21 mouse cellular contexts compared by ENCODE assay signal in genomic region chr9:114824166-114824565, GRCm38 (mm10). TPM values are rescaled to one million over a fixed set of nuclear protein-coding genes. Genes with fewer than 3 reads are reported as not detected.
DNase-seq lines count a peak whose midpoint lies in the region; ATAC-seq and TF ChIP-seq lines count a peak whose summit lies in the region.
"Had no signal": no experiment of that assay in that cellular context is flagged by ENCODE, and none has a peak within 500 bp of the region (broad histone marks: within the 10 kb centered on the region; RNA-seq: fewer than 3 reads in every experiment).

No protein-coding gene starts in this region.

- no peak overlapping the region for H3K9ac ChIP-seq in liver, adult 2 months (ENCODE audit: low read depth, low read length)
- H3K9ac ChIP-seq in liver, embryonic 16.5 days (ENCODE audit: low read depth, low read length), result no peak overlapping the region
- H3K9ac ChIP-seq in liver, embryonic 11.5 days (ENCODE audit: low read depth, low read length), result no peak overlapping the region
- no peak overlapping the region for H3K9ac ChIP-seq in intestine, embryonic 16.5 days (ENCODE audit: low read depth, low read length)
- H3K9ac ChIP-seq in liver, postnatal 0 days (replicated peaks), result no peak overlapping the region
- H3K9ac ChIP-seq: embryonic facial prominence, embryonic 12.5 days; forebrain, embryonic 13.5 days; forebrain, embryonic 15.5 days had no signal

- DNase-seq in liver, adult 2 months (ENCODE audit: extremely low read depth, low read depth, low spot score), result peak; percentile 67
- DNase-seq in liver, result no peak
- no peak for DNase-seq in liver, embryonic 11.5 days (ENCODE audit: low spot score)
- DNase-seq in liver, postnatal 0 days, result no peak
- no peak for DNase-seq in lung, postnatal 25 days (ENCODE audit: low spot score)
- no peak for DNase-seq in cerebellum, adult 11 months
- DNase-seq: adrenal gland, adult 2 months; adrenal gland, postnatal 10 days; adrenal gland, postnatal 25 days; cerebellum, adult 11-12 months; cerebellum, adult 2 months; cerebellum, adult 9-10 months; cerebellum, postnatal 10 days; cerebellum, postnatal 25 days had no signal

- no peak for TF ChIP-seq EP300 in liver, postnatal 0 days (IDR thresholded peaks at IDR 0.05; ENCODE audit: low read depth)

- no peaks in the 10 kb centered on the region for H3K27me3 ChIP-seq in liver, adult 2 months (ENCODE audit: control insufficient read depth, insufficient read depth, low read length)
- H3K27me3 ChIP-seq in liver, embryonic 16.5 days (ENCODE audit: control insufficient read depth, insufficient read depth, low read depth, low read length), result no peaks in the 10 kb centered on the region
- H3K27me3 ChIP-seq in liver, embryonic 11.5 days (replicated peaks; ENCODE audit: control insufficient read depth, insufficient read depth, low read length), result no peaks in the 10 kb centered on the region
- no peaks in the 10 kb centered on the region for H3K27me3 ChIP-seq in intestine, embryonic 16.5 days (replicated peaks; ENCODE audit: control insufficient read depth, insufficient read depth, low read length)
- H3K27me3 ChIP-seq in liver, postnatal 0 days (ENCODE audit: insufficient read depth, low read length), result no peaks in the 10 kb centered on the region
- H3K27me3 ChIP-seq: embryonic facial prominence, embryonic 12.5 days; forebrain, embryonic 13.5 days; forebrain, embryonic 15.5 days had no signal

- H3K4me3 ChIP-seq in liver, adult 2 months (ENCODE audit: insufficient read depth, low read depth, low read length), result no peak overlapping the region
- no peak overlapping the region for H3K4me3 ChIP-seq in liver, embryonic 16.5 days (ENCODE audit: low read depth, low read length)
- no peak overlapping the region for H3K4me3 ChIP-seq in liver, embryonic 11.5 days (ENCODE audit: low read depth, low read length)
- H3K4me3 ChIP-seq in intestine, embryonic 16.5 days (ENCODE audit: low read length), result no peak overlapping the region
- H3K4me3 ChIP-seq in liver, postnatal 0 days (ENCODE audit: low read depth, low read length), result no peak overlapping the region
- H3K4me3 ChIP-seq: embryonic facial prominence, embryonic 10.5 days; embryonic facial prominence, embryonic 12.5 days; forebrain, embryonic 13.5 days; forebrain, embryonic 15.5 days had no signal

- no peaks in the 10 kb centered on the region for H3K9me3 ChIP-seq in liver, embryonic 16.5 days (replicated peaks; ENCODE audit: control insufficient read depth, low read length)
- no peaks in the 10 kb centered on the region for H3K9me3 ChIP-seq in liver, embryonic 11.5 days (ENCODE audit: control insufficient read depth, low read length)
- no peaks in the 10 kb centered on the region for H3K9me3 ChIP-seq in intestine, embryonic 16.5 days (ENCODE audit: control insufficient read depth, low read length)
- H3K9me3 ChIP-seq in liver, postnatal 0 days (ENCODE audit: low read length), result no peaks in the 10 kb centered on the region
- H3K9me3 ChIP-seq: embryonic facial prominence, embryonic 10.5 days; embryonic facial prominence, embryonic 12.5 days; forebrain, embryonic 13.5 days; forebrain, embryonic 15.5 days had no signal

- H3K79me2 ChIP-seq in liver, adult 2 months (ENCODE audit: control insufficient read depth, insufficient read depth, low read length), result peaks cover 48% of the 10 kb centered on the region

- H3K27ac ChIP-seq in liver, adult 2 months (replicated peaks; ENCODE audit: insufficient read depth, low read depth, low read length), result peak overlapping the region; percentile 54
- H3K27ac ChIP-seq in liver, embryonic 16.5 days (ENCODE audit: low read length), result no peak overlapping the region; the same call in 1 of the 2 replicates
- H3K27ac ChIP-seq in liver, embryonic 11.5 days (ENCODE audit: low read depth, low read length), result no peak overlapping the region
- peak overlapping the region; percentile 46; the same call in 1 of the 2 replicates for H3K27ac ChIP-seq in intestine, embryonic 16.5 days (ENCODE audit: low read length)
- H3K27ac ChIP-seq in liver, postnatal 0 days (ENCODE audit: low read depth), result 0 out of 2 replicates have a peak overlapping the region, but pooled peaks have one; percentile 22
- H3K27ac ChIP-seq: embryonic facial prominence, embryonic 10.5 days; embryonic facial prominence, embryonic 12.5 days; forebrain, embryonic 13.5 days; forebrain, embryonic 15.5 days had no signal

- no peak for TF ChIP-seq POLR2A in liver, adult 2 months (IDR thresholded peaks at IDR 0.05; ENCODE audit: extremely low read depth, insufficient read depth, low read length)

- H3K4me2 ChIP-seq in liver, embryonic 16.5 days (ENCODE audit: low read depth, low read length), result no peak overlapping the region
- no peak overlapping the region for H3K4me2 ChIP-seq in liver, embryonic 11.5 days
- H3K4me2 ChIP-seq in intestine, embryonic 16.5 days (ENCODE audit: low read depth, low read length), result no peak overlapping the region
- no peak overlapping the region for H3K4me2 ChIP-seq in liver, postnatal 0 days (ENCODE audit: low read depth, low read length)
- H3K4me2 ChIP-seq: embryonic facial prominence, embryonic 12.5 days; forebrain, embryonic 13.5 days; forebrain, embryonic 15.5 days had no signal

- WGBS in liver, adult 2 months, result 46% methylated on average over 7 of the region's 7 CpGs
- 61% methylated on average over 7 of the region's 7 CpGs for WGBS in liver, embryonic 16.5 days (ENCODE audit: insufficient replicate concordance)
- 83% methylated on average over 7 of the region's 7 CpGs for WGBS in liver, embryonic 11.5 days
- 73% methylated on average over 7 of the region's 7 CpGs for WGBS in intestine, embryonic 16.5 days
- WGBS in liver, postnatal 0 days (ENCODE audit: insufficient replicate concordance), result 58% methylated on average over 7 of the region's 7 CpGs

- ATAC-seq in liver, embryonic 16.5 days (ENCODE audit: low read depth), result peak; percentile 53; the same call in 1 of the 2 replicates
- ATAC-seq in liver, embryonic 11.5 days (replicated peaks; ENCODE audit: low FRiP score), result no peak
- ATAC-seq in intestine, embryonic 16.5 days, result peak; percentile 64
- no peak for ATAC-seq in liver, postnatal 0 days
- ATAC-seq: forebrain, embryonic 13.5 days; forebrain, embryonic 15.5 days had no signal

- no peak for TF ChIP-seq CTCF in liver, adult 2 months (IDR thresholded peaks at IDR 0.05; ENCODE audit: low read depth, low read length)
- no peak for TF ChIP-seq CTCF in liver, postnatal 0 days (IDR thresholded peaks at IDR 0.05; ENCODE audit: low read depth)

- no peaks in the 10 kb centered on the region; the same call in 1 of the 2 replicates for H3K36me3 ChIP-seq in liver, adult 2 months (ENCODE audit: control insufficient read depth, insufficient read depth, low read length)
- no peaks in the 10 kb centered on the region for H3K36me3 ChIP-seq in liver, embryonic 16.5 days (ENCODE audit: control insufficient read depth, insufficient read depth)
- H3K36me3 ChIP-seq in liver, embryonic 11.5 days (ENCODE audit: control insufficient read depth, insufficient read depth, low read length), result no peaks in the 10 kb centered on the region
- H3K36me3 ChIP-seq in intestine, embryonic 16.5 days (ENCODE audit: control insufficient read depth, insufficient read depth, low read length), result no peaks in the 10 kb centered on the region
- no peaks in the 10 kb centered on the region for H3K36me3 ChIP-seq in liver, postnatal 0 days (replicated peaks; ENCODE audit: insufficient read depth, low read length)
- H3K36me3 ChIP-seq: embryonic facial prominence, embryonic 10.5 days; embryonic facial prominence, embryonic 12.5 days; forebrain, embryonic 15.5 days had no signal

- peaks cover 37% of the 10 kb centered on the region for H3K4me1 ChIP-seq in liver, adult 2 months (ENCODE audit: control insufficient read depth, insufficient read depth, low read length)
- H3K4me1 ChIP-seq in liver, embryonic 16.5 days (ENCODE audit: control insufficient read depth, low read depth, low read length), result peaks cover 2% of the 10 kb centered on the region
- no peaks in the 10 kb centered on the region for H3K4me1 ChIP-seq in liver, embryonic 11.5 days (replicated peaks; ENCODE audit: control insufficient read depth, insufficient read depth, low read length)
- peaks cover 25% of the 10 kb centered on the region for H3K4me1 ChIP-seq in intestine, embryonic 16.5 days (ENCODE audit: control insufficient read depth, insufficient read depth, low read length)
- H3K4me1 ChIP-seq in liver, postnatal 0 days (ENCODE audit: insufficient read depth), result peaks cover 19% of the 10 kb centered on the region
- H3K4me1 ChIP-seq: embryonic facial prominence, embryonic 12.5 days; forebrain, embryonic 13.5 days; forebrain, embryonic 15.5 days had no signal

RNA-seq across cellular contexts. Expression of gene Cmtm8, which starts 19.8 kb away (rescaled TPM):
- total RNA-seq in liver, adult 2 months (2014; rRNA removed), result 77.3 and 102 TPM in 2 replicates
- polyA plus RNA-seq in liver, adult 2 months (2012; rRNA removed), result 180 and 217 TPM in 2 replicates
- 57.6 and 62.3 TPM in 2 replicates for polyA plus RNA-seq in liver, embryonic 16.5 days (2015; fragmentation: Nextera tagmentation; extraction: Ambion mirVana)
- 21.2 and 24.8 TPM in 2 replicates for polyA plus RNA-seq in liver, embryonic 11.5 days (2014; fragmentation: Nextera tagmentation; extraction: Ambion mirVana)
- polyA plus RNA-seq in intestine, embryonic 16.5 days (2015; fragmentation: Nextera tagmentation; extraction: Ambion mirVana), result 80.2 and 87.3 TPM in 2 replicates
- polyA plus RNA-seq in liver, postnatal 0 days (2015; fragmentation: Nextera tagmentation; extraction: Ambion mirVana), result 109 and 110 TPM in 2 replicates
- polyA plus RNA-seq: C2C12 had no signal

RNA-seq across cellular contexts. Expression of gene Cmtm7, which starts 42.5 kb away (rescaled TPM):
- 5.3 and 6.2 TPM in 2 replicates for total RNA-seq in liver, adult 2 months (2014; rRNA removed)
- polyA plus RNA-seq in liver, adult 2 months (2012; rRNA removed), result 10.5 and 17.3 TPM in 2 replicates
- 48.4 and 50.5 TPM in 2 replicates for polyA plus RNA-seq in liver, embryonic 16.5 days (2015; fragmentation: Nextera tagmentation; extraction: Ambion mirVana)
- 93.7 and 99.4 TPM in 2 replicates for polyA plus RNA-seq in liver, embryonic 11.5 days (2014; fragmentation: Nextera tagmentation; extraction: Ambion mirVana)
- polyA plus RNA-seq in intestine, embryonic 16.5 days (2015; fragmentation: Nextera tagmentation; extraction: Ambion mirVana), result 82.5 and 86.6 TPM in 2 replicates
- 57.7 and 58.2 TPM in 2 replicates for polyA plus RNA-seq in liver, postnatal 0 days (2015; fragmentation: Nextera tagmentation; extraction: Ambion mirVana)

Comparison
In these comparisons a context has a peak if more than half of its experiments do, and no peak if none do; other contexts are left out.
1. H3K27ac ChIP-seq: peak in liver, adult 2 months (single experiment), intestine, embryonic 16.5 days (single experiment) and liver, postnatal 0 days (single experiment); none in liver, embryonic 16.5 days (single experiment) and liver, embryonic 11.5 days (single experiment).
2. ATAC-seq: peak in liver, embryonic 16.5 days (single experiment) and intestine, embryonic 16.5 days (single experiment); none in liver, embryonic 11.5 days (single experiment) and liver, postnatal 0 days (single experiment).